Mouse (Mus musculus): Measurements from ENCODE around the gene Pde12. TPM values are rescaled to one million over a fixed set of nuclear protein-coding genes. Genes with fewer than 3 reads are reported as not detected.

The Pde12 gene
- polyA plus RNA-seq, 1 experiment = 13.0 TPM

- Histone ChIP-seq H3K27ac (ENCODE audit: control insufficient read depth, insufficient read depth, low read length) (no peak overlapping the region), H3K27me3 (ENCODE audit: control insufficient read depth, insufficient read depth, low read length) (no peaks in the 10 kb centered on the region), H3K36me3 (ENCODE audit: control insufficient read depth, insufficient read depth, low read length) (peaks cover 3% of the 10 kb centered on the region; the same call in 1 of the 2 replicates), H3K4me3 (ENCODE audit: control insufficient read depth, insufficient read depth, low read length) (peak overlapping the region; percentile 41), H3K4me1 (replicated peaks; ENCODE audit: control insufficient read depth, insufficient read depth, low read length) (peaks cover 3% of the 10 kb centered on the region; the same call in 1 of the 2 replicates)
- TF ChIP-seq POLR2A (IDR thresholded peaks at IDR 0.05; ENCODE audit: control insufficient read depth, extremely low read depth, insufficient read depth, low read length, poor library complexity) (no peak), CTCF (IDR thresholded peaks at IDR 0.05; ENCODE audit: borderline replicate concordance, control insufficient read depth, extremely low read depth, insufficient read depth, low read length, poor library complexity) (no peak)
- WGBS = 35% methylated on average over 17 of the region's 17 CpGs
- DNase-seq = no peak
Observed at GRCm38 (mm10) chr14:26637025-26637850, 32.4 kb downstream of the Pde12 start.

- Histone ChIP-seq H3K36me3 (ENCODE audit: control insufficient read depth, insufficient read depth, low read length) (peaks cover 55% of the 10 kb centered on the region), H3K27ac (ENCODE audit: control insufficient read depth, insufficient read depth, low read length) (no peak overlapping the region), H3K27me3 (ENCODE audit: control insufficient read depth, insufficient read depth, low read length) (no peaks in the 10 kb centered on the region), H3K4me3 (ENCODE audit: control insufficient read depth, insufficient read depth, low read length) (no peak overlapping the region), H3K4me1 (replicated peaks; ENCODE audit: control insufficient read depth, insufficient read depth, low read length) (peaks cover 3% of the 10 kb centered on the region)
- 74% methylated on average over 5 of the region's 5 CpGs for WGBS
- TF ChIP-seq POLR2A (IDR thresholded peaks at IDR 0.05; ENCODE audit: control insufficient read depth, extremely low read depth, insufficient read depth, low read length, poor library complexity) = no peak
- TF ChIP-seq CTCF (IDR thresholded peaks at IDR 0.05; ENCODE audit: borderline replicate concordance, control insufficient read depth, extremely low read depth, insufficient read depth, low read length, poor library complexity) = no peak
- DNase-seq = no peak
Observed at GRCm38 (mm10) chr14:26626605-26627140, 43.0 kb downstream of the Pde12 start.

GRCm38 (mm10) chr14:26625301-26625700 lies 44.4 kb downstream of the Pde12 start:
- no peak for TF ChIP-seq POLR2A (IDR thresholded peaks at IDR 0.05; ENCODE audit: control insufficient read depth, extremely low read depth, insufficient read depth, low read length, poor library complexity)
- no peak for TF ChIP-seq CTCF (IDR thresholded peaks at IDR 0.05; ENCODE audit: borderline replicate concordance, control insufficient read depth, extremely low read depth, insufficient read depth, low read length, poor library complexity)
- peaks cover 3% of the 10 kb centered on the region for H3K4me1 ChIP-seq (replicated peaks; ENCODE audit: control insufficient read depth, insufficient read depth, low read length)
- H3K27ac ChIP-seq (ENCODE audit: control insufficient read depth, insufficient read depth, low read length) = no peak overlapping the region
- WGBS = 86% methylated on average over 4 of the region's 4 CpGs
- H3K27me3 ChIP-seq (ENCODE audit: control insufficient read depth, insufficient read depth, low read length) = no peaks in the 10 kb centered on the region
- no peak overlapping the region for H3K4me3 ChIP-seq (ENCODE audit: control insufficient read depth, insufficient read depth, low read length)
- peaks cover 68% of the 10 kb centered on the region for H3K36me3 ChIP-seq (ENCODE audit: control insufficient read depth, insufficient read depth, low read length)
- DNase-seq = no peak

GRCm38 (mm10) chr14:26610689-26611088 lies 59.0 kb downstream of the Pde12 start:
- H3K27me3 ChIP-seq (ENCODE audit: control insufficient read depth, insufficient read depth, low read length) = no peaks in the 10 kb centered on the region
- no peak overlapping the region for H3K27ac ChIP-seq (ENCODE audit: control insufficient read depth, insufficient read depth, low read length)
- 93% methylated on average over 4 of the region's 4 CpGs for WGBS
- no peak overlapping the region for H3K4me3 ChIP-seq (ENCODE audit: control insufficient read depth, insufficient read depth, low read length)
- no peak for TF ChIP-seq CTCF (IDR thresholded peaks at IDR 0.05; ENCODE audit: borderline replicate concordance, control insufficient read depth, extremely low read depth, insufficient read depth, low read length, poor library complexity)
- TF ChIP-seq POLR2A (IDR thresholded peaks at IDR 0.05; ENCODE audit: control insufficient read depth, extremely low read depth, insufficient read depth, low read length, poor library complexity) = no peak
- H3K4me1 ChIP-seq (replicated peaks; ENCODE audit: control insufficient read depth, insufficient read depth, low read length) = no peaks in the 10 kb centered on the region
- H3K36me3 ChIP-seq (ENCODE audit: control insufficient read depth, insufficient read depth, low read length) = peaks cover 58% of the 10 kb centered on the region
- DNase-seq = no peak

Other genes starting within 250 kb of the Pde12 start
- 20.9 and 34.0 TPM in 2 replicates for gene Slmap, start 135.0 kb downstream of the Pde12 start, polyA plus RNA-seq (2012; rRNA removed)
- 17.1 and 19.7 TPM in 2 replicates for gene Dennd6a, start 96.0 kb downstream of the Pde12 start, polyA plus RNA-seq (2012; rRNA removed)
- gene Arf4, start 31.8 kb downstream of the Pde12 start, polyA plus RNA-seq (2012; rRNA removed) = 134 and 160 TPM in 2 replicates
- 0.01 and 0.03 TPM in 2 replicates for gene Dnah12, start 23.4 kb upstream of the Pde12 start, polyA plus RNA-seq (2012; rRNA removed)
- gene Asb14, start 224.7 kb upstream of the Pde12 start, polyA plus RNA-seq (2012; rRNA removed) = 0.14 and 3.4 TPM in 2 replicates